Mouse (Mus musculus) cerebellum, adult 8-10 months (tissue): ENCODE measurements around the gene Sptlc2.
"Not testable (repeated sequence)": the region's sequence is repeated elsewhere in the genome, so short reads cannot be mapped to it uniquely, and the experiment has no call there.

Experiments used
- DNase-seq: peaks from one replicate; pipeline ENCODE4 v3.0.0; 2022

Sptlc2 gene

DNA sequence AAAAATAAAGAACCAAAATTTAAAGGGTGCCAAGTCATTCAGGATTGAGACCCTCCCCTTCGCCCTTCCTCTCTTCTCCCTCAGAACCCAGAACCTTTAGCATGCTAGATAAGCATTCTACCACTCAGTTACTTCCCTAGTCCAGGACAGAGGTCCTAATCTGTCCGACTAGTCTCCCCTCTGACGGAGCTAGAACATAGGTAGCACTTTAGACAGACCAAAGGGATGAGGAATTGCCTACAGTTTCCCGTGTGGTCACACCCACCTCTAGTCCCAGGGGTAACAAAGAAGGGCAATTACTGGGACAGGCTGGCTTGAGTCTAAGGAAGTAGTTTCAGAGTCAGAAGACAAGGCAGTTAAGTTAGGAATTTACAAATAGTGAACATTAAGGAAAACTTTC, 60.1 kb downstream of the Sptlc2 start:
- no peak for DNase-seq

DNA sequence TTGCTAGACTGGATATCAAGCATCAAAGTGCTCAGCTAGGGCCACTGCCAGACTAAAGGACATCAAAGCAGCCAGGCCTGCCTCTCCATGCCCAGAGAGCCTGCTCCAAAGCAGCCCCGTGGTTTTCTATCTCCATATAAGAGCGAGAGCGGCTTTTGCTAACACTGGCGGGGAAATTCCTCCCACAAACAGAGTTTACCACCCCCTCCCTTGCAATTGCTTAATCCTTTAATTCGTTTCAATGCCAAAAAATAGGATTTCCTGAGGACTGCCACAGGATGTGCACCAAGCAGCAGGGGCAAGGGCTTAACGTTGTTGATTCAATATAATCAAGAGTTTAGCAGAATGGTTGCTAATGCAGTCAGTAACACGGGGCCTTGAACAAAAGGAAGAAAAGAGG, 60.5 kb downstream of the Sptlc2 start:
- no peak for DNase-seq

DNA sequence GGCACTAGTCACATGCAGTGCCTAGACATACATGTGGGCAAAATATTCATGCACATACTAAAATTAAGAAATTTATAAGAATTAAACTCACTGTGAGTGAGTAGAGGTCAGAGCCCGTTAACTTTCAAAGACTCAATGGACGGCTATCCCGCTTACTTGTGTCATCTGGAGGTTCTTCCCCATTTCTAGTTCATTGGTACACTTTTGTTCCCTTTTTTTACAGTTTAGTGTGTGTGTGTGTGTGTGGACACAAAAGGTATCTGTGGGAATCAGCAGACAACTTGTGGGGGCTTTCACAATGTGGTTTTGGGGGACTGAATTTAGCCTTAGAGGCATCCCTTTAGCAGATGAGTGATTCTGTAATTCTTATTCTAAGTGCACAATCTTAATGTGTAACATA, 62.7 kb downstream of the Sptlc2 start:
- no peak for DNase-seq

DNA sequence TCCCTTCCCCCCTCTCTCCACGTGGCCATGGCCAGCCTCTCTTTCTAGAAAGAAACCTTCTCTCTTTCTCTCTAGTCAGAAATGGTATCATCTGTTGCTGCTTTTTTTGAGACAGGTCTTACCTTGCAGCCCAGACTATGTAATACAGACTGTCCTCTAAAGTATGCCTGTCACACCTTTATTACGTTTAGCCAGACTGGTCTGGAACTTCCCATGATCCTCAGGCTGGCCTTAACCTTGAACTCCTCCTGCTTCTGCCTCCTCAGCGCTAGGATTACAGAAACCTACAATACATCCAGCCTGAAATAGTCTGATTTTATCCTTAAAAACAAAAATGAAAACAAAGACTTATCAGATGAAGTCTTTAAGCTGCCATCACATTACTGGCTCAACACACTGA, 68.9 kb downstream of the Sptlc2 start:
- DNase-seq = no peak

DNA sequence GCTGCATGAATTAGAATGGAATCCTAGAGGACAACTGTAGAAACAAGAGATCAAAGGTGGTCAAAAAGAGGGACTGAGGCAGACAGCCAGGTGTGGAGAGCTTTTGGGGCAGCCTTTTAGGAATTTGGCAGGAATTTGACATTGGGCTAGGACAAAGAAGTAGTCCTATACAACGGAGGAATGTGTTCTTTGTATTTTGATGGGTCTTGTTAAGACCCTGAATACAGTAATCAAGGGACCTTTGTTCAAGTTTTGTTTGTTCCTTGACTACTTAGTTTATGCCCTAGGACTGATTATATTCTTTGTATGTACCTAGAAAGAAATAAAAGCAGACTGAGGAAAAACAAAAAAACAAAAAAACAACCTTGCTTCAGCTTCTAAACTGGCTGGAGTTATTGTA, 70.2 kb downstream of the Sptlc2 start:
- no peak for DNase-seq

DNA sequence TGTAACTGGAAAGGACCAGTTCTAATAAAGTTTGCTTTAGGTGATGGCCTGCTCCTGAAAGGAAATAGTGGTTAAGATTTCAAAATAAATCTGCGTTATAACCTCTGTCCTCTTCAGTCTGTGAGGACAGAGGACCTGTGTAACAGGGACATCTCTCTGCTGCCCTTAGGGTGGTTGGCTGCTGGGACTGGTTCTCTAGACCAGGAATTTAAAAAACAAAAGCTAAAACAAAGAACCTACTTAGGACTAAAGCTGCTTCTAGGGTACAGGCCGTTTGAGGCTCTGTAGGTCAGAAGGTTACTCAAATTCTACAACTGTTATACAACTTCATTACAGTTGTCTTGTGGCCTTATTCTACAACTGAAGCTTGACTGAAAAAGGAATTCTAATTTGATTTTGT, 75.1 kb downstream of the Sptlc2 start:
- no peak for DNase-seq

DNA sequence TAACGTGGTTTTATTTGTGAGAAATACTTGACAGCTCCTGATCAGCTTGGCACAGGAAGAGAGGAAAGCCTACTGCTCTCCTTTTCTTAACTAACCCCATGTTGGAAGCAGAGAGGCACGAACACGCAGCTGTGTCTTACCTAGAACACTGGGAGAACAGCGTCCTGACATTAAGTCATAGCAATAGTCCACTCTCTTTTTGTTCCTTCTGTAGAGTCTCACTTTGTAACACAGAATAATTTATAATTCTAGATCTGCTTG, 81.6 kb downstream of the Sptlc2 start:
- DNase-seq = not testable (repeated sequence)

DNA sequence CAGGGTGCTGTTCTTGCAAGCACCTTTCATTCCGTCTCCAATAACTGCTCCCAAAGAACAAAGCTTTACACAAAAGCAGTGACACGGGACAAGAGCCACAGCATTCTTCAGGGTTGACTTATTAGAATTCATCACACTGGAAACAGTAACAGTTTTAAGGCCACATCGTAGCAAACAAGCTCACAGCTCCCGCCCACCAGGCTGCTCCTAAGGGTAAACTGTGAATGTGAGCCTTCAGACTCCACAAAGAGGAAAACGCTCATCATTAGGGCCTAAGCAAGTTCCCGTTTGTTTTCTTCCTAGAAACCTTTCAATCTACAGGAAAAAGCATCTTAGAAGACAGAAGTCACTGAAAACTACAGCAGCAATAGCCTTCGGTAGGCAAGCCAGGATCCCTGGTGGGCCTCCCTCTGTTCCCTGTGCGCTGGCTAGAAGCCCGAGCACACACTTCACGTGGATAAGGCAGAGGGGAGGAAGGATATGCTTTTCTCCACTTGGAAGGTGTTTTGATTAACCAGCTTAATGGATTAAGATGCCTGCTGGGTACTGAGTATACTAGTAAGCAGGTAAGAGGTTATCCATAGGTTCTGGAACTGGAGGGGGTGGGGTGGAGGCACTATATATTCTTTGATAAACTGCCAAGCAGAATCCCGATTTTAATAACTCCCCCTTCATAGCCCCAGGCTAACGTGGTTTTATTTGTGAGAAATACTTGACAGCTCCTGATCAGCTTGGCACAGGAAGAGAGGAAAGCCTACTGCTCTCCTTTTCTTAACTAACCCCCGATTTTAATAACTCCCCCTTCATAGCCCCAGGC, 82.2 kb downstream of the Sptlc2 start:
- peak; percentile 25 for DNase-seq

DNA sequence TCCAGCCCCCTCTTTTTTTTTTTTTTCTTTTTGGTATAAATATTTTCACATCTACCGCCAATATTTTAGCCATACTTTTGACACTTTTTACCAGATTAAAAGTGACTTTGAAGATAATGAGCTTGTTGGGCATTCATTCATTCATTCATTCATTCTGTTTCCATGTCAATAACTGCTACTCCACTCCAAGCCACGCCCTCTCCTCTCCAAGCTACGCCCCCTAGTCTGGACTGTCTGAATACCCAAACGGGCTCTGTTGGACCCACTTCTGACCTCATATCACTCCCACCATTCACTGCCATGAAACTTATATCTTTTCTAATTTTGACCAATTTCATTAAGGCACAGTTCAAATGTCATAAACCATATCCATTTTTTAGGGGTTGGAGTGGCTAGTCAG, 87.0 kb downstream of the Sptlc2 start:
- DNase-seq = no peak

DNA sequence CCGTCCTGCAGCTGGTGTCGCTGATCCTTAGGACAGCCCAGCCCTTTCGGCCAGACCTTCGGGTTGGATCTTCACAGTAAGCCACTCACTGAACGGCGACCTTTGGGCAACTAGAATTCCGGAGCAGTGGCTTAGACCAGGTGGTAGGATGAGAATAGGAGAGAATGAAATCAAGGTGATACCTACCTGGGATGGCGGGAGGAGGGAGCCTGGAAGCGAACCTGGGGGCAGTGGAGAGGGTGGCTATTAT, 87.8 kb downstream of the Sptlc2 start:
- DNase-seq = no peak

DNA sequence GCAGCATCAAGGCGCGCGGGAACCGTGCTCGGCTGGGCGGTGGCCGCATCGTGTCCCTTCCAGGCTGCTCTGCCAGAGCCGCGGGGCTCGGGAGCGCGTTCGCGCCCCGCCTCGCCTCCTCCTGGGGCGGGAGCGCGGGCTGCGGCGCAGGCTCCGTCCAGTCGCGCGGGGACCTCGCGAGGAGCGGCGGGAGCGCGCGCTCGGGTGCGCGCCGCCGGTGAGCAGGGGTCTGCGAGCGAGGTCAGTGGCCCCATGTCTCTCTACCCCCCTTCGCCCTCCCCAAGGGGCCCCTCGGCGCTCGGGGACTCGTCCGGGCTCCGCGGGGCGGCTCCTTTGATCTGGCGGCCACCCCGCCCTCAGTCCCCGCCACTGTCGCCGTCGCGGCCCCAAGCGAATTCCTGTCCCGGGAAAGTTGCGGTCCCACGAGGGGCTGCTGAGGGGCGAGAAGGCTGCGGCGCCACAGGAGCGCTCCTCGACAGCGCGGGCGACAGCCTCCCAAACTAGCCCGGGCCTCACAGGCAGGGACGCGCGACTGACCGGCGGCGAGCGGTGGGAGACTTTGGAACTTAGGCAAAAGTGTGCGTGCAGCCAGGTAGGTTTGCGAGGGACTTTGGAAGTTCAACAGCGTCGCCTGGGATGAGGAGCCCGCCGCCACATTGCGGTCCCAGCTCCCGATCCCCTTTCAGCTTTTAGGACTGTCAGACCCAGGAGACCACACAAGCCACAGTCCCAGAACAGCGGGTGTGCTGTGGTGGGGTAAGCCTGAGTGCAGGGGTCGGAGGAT, 88.3 kb downstream of the Sptlc2 start, which contains the start of gene Ism2:
Ism2 (minus strand) TSS at position 49 of the 784 bp plus-strand sequence.
- no peak for DNase-seq

DNA sequence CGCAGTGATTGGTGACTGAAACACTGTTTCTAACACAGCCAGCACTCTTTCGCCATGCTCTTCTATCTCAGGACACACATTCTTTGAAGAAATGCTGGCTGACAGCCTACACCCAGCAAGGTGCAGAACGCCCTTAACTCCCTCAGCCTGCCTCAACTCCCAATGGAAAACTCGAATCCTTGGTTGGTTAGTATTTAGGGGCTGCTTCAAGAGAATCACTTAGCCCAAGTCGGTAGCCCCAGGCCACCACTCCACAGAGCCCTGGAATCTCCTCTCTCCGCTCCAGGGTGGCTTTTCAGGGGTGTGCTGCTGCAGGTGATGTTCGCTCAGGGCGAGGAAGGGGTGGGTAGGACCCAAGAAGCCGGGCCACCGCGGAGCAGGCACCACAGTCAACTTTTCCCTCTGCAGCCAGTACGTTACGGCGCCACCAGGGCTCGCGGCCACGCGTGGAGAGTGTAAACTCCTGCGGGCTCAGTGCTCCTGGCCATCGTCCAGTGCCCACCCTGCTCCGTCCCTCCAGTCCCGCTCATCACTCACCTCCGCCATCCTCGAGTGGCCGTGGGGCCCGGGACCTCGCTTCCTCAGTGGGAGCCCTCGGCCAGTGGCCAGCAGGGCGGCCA, 89.0 kb downstream of the Sptlc2 start:
- DNase-seq = peak; percentile 32

DNA sequence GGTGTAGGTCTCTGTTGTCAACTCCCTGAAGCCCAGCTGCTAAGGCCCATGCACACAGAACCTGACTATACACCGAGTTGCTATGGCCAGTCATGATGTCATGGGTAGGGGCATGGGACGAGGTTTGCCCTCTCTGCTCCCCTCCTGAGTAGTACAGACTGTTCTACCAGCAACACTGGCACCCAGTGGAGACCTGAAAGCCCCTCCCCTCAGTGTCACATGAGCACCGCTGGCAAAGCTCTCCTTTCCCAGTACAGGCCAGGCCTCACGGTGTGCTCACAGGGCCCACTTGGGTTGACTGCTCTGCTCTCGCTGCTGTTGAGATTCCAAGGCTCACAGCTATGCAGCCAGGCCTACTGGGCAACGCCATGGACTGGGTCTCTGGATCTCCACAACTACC, 94.2 kb downstream of the Sptlc2 start:
- no peak for DNase-seq

DNA sequence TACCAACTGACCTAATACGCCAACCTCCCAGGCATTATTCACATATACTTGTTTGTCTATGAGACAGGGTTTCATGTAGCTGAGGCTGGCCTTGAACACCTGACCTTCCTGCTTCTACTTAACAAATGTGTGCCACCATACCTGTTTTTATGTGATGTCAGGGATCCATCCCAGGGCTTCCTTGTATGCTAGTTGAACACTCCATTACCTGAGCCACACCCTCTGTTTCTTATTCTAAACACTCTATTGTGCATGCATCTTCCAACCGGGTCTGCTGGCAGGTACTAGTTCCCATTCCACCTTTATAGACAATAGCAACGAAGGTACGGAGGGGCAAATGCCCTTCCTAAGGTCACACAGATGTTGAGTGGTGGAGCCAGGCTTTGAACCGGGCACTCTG, 99.1 kb downstream of the Sptlc2 start:
- no peak for DNase-seq

DNA sequence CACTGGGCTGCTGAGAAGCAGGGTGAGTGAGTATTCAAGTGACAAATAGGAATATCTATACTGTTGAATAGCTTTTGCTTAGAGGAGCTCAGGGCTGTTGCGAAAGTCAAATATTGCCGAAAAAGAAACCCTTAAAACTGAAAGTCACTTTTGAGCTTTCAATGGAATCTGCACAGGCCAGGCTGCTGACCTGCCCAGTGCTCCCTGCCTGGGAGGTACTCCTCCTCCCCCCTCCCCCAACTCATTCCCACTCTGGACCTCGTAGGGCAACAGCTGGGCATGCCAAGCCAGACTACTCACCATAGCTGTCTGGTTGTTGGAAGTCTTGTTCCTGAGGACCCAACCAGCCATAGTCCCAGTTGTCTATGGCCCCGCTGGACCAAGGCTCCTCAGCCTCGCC, 103.4 kb downstream of the Sptlc2 start:
- DNase-seq = no peak

DNA sequence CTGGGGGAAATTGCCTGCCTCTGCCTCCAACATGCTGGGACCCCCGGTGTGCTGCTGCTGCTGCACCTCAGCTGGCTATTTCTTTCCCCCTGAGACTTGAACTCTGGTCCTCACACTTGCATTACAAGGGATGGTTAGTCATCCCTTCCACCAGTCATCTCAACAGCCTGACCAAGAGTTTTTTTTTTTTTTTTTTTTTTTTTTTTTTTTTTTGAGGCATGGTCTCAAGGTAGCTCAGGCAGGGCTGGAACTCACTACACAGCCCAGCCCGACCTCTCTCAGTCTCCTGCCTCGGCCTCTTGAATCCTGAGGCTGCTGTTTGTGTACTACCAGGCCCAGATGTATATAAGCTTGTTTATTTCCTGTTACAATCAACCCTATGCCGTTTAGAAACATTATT, 103.9 kb downstream of the Sptlc2 start:
- DNase-seq = no peak

DNA sequence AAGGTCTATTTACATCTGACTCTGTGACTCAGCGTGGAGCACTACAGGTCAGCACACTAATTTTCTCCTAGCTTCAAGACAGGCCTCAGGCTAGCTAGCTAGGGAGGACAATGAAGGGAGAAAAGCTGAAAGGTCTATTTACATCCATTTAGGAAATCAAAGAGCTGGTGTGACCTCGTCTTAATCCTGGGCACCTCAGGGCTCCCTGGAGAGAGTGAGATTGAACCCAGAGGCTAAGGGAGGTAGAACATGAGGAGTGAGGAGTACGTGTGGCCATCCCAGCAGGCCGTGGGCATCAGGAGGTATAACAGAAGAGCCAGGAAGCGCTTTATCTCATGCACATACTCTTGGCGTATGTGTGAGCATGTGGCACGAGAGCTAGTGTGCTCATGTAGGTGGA, 104.4 kb downstream of the Sptlc2 start:
- DNase-seq = no peak

DNA sequence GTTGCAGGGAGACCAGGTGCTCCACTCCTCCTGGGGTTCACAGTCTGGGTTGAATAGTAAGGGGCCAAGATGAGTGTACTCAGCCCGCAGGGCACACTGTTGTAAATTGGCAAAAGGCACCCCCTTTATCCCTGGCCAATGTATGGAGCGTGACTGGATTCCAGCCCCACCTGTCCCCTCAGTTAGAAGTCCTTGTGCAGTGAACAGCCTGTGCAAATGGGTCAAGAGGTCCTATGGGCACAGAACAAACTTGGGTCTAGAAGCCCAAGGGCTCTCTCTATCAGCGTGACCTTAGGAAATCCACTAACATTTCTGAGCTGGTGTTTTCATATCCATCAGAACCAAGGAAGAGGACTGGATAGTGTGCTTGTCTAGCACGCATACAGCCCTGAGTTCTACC, 105.4 kb downstream of the Sptlc2 start:
- DNase-seq = no peak

DNA sequence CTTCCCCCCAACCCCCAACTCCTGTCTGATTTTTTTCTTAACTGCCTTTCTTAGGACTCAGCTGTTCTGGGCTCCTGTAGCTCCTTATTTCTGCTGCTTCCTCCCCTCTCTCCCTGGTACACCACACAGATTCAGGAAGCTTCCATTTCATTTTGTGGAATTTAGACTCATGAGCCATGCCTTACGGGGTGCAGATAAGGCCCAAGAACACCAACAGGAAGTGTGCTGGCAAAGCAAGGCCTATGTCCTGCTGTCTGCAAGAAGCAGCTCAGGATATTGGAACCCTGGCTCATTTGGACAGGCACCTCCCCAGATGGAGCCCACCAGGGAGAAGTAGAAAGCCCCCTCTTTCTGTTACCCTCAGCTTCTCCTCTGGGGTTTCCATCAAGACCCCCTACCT, 106.4 kb downstream of the Sptlc2 start:
- no peak for DNase-seq

DNA sequence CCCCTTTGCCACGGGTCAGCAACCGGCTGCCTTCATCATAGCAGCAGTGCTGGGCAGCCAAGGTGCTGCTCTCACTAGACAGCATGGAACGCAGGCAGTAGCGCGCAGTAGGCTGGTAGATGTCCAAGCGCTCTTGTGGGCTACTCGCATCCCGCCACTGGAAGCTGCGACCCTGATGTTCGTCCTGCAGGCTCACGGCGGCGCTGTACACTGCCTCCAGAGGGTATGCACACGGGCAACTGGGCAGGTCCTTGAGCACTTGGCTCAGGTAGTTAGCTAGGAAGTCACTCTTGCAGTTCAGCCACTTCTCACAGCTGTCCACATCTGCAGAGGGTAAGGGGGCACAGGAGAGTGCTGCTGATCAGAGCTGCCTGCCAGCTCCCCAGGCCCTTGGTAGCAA, 108.3 kb downstream of the Sptlc2 start:
- DNase-seq = no peak

DNA sequence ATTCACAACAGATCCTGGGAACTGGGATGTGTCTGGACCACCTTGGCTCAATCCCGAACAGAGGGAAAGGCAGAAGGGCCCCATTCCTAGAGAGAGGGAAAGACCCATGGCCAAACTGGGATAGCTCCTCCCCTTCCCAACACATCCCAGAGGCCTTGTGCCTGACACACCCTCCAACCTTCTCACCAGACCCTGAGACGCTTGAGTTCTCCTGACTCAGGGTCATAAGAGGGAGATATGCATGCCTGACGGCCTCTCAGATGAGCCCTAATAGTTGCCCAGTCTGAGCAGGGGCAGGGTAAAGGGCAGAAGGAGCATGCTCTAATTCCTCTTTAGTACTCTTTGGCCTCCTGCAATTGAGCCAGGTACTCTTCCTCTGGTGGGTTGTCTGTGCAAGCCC, 108.8 kb downstream of the Sptlc2 start:
- DNase-seq = no peak

DNA sequence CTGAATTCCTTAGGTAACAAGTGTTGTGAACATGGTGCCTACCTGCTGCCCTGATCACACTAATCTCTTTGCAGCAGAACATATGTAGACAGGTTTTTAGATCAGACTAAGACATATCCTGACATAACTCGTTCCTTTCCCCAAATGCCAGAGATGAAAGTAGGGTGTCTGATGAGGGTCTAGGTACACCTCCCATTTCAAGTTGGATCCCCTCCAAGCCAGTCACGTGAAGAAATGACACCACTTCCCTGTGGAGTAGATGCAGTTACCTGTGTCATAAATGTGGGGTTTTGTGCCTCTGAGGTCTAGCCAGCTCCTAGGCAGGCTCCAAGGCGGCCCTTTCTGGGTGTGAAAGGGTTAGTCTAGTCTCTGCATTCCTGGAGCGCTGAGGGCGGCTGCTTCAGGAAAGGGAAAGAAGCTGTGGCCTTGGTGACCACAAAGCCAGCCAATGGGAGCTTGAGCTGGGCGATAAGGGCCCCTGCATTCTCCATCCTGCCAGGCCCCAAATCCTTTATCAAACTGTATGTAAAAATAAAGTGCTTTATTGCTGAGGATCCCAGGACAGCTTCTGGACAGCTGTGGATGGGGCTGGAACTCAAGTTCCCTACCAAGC, 109.9 kb downstream of the Sptlc2 start:
- DNase-seq = no peak

DNA sequence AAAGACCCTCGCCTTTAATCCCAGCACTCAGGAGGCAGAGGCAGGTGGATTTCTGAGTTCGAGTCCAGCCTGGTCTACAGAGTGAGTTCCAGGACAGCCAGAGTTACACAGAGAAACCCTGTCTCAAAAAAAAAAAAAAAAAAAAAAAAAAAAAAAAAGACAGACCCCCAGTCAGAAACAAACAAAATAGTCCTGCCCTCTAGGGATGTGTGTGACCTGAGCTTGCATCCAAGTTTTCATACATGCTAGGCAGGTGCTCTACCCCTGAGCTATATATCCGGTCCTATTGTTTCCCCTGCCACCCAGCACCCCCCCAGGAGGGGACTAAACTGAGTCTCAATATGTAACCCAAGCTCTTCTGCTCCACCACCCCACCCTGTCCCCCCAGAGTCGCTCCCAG, 110.9 kb downstream of the Sptlc2 start:
- DNase-seq = not testable (repeated sequence)
